Mouse (Mus musculus) cerebellum, adult 18-20 months (tissue): ENCODE data around the gene Fbrsl1.
A peak's percentile ranks its signal among the peaks of the same experiment; 100 is the strongest.

Experiments
- DNase-seq, 2 experiments: peaks; one replicate each; pipeline ENCODE4 v3.0.0; 2021

Gene Fbrsl1

GRCm38 (mm10) chr5:110448436-110449134 is at the start of gene Fbrsl1:
Fbrsl1 (minus strand) TSS chr5:110448503.
- DNase-seq = peak; percentile 91 to 93

GRCm38 (mm10) chr5:110498071-110498470 is 49.8 kb upstream of the Fbrsl1 start:
- DNase-seq = no peak

- peak; percentile 33 to 37 for DNase-seq
Measured at GRCm38 (mm10) chr5:110497556-110497955, 49.3 kb upstream of the Fbrsl1 start.

- DNase-seq = no peak
Measured at GRCm38 (mm10) chr5:110495051-110495450, 46.7 kb upstream of the Fbrsl1 start.

GRCm38 (mm10) chr5:110494396-110494795 is 46.1 kb upstream of the Fbrsl1 start:
- DNase-seq = no peak

GRCm38 (mm10) chr5:110493785-110494184 is 45.5 kb upstream of the Fbrsl1 start:
- DNase-seq = peak; percentile 64 to 72

- DNase-seq = no peak
Measured at GRCm38 (mm10) chr5:110489639-110490038, 41.3 kb upstream of the Fbrsl1 start.

- no peak for DNase-seq
Measured at GRCm38 (mm10) chr5:110487943-110488342, 39.6 kb upstream of the Fbrsl1 start.

GRCm38 (mm10) chr5:110486674-110487334 is 38.5 kb upstream of the Fbrsl1 start:
- DNase-seq = no peak

GRCm38 (mm10) chr5:110484711-110485110 is 36.4 kb upstream of the Fbrsl1 start:
- no peak for DNase-seq

- DNase-seq = no peak
Measured at GRCm38 (mm10) chr5:110479228-110479627, 30.9 kb upstream of the Fbrsl1 start.

- DNase-seq = no peak
Measured at GRCm38 (mm10) chr5:110474156-110474555, 25.9 kb upstream of the Fbrsl1 start.

- DNase-seq = no peak
Measured at GRCm38 (mm10) chr5:110472834-110473233, 24.5 kb upstream of the Fbrsl1 start.

- no peak for DNase-seq
Measured at GRCm38 (mm10) chr5:110471981-110472476, 23.7 kb upstream of the Fbrsl1 start.

GRCm38 (mm10) chr5:110471285-110471684 is 23.0 kb upstream of the Fbrsl1 start:
- no peak for DNase-seq

- no peak for DNase-seq
Measured at GRCm38 (mm10) chr5:110469227-110469925, 21.1 kb upstream of the Fbrsl1 start.

- DNase-seq = no peak
Measured at GRCm38 (mm10) chr5:110468296-110468695, 20.0 kb upstream of the Fbrsl1 start.

- no peak for DNase-seq
Measured at GRCm38 (mm10) chr5:110467725-110468124, 19.4 kb upstream of the Fbrsl1 start.

GRCm38 (mm10) chr5:110466531-110467424 is 18.5 kb upstream of the Fbrsl1 start:
- DNase-seq = peak; percentile 51 to 60

- DNase-seq = no peak
Measured at GRCm38 (mm10) chr5:110462646-110463045, 14.3 kb upstream of the Fbrsl1 start.

- DNase-seq = peak in 1 of 2 experiments; percentile 40
Measured at GRCm38 (mm10) chr5:110458936-110459335, 10.6 kb upstream of the Fbrsl1 start.

- no peak for DNase-seq
Measured at GRCm38 (mm10) chr5:110455272-110455671, 7.0 kb upstream of the Fbrsl1 start.
